8 mouse cellular contexts compared by ENCODE assay signal in the genomic region with DNA sequence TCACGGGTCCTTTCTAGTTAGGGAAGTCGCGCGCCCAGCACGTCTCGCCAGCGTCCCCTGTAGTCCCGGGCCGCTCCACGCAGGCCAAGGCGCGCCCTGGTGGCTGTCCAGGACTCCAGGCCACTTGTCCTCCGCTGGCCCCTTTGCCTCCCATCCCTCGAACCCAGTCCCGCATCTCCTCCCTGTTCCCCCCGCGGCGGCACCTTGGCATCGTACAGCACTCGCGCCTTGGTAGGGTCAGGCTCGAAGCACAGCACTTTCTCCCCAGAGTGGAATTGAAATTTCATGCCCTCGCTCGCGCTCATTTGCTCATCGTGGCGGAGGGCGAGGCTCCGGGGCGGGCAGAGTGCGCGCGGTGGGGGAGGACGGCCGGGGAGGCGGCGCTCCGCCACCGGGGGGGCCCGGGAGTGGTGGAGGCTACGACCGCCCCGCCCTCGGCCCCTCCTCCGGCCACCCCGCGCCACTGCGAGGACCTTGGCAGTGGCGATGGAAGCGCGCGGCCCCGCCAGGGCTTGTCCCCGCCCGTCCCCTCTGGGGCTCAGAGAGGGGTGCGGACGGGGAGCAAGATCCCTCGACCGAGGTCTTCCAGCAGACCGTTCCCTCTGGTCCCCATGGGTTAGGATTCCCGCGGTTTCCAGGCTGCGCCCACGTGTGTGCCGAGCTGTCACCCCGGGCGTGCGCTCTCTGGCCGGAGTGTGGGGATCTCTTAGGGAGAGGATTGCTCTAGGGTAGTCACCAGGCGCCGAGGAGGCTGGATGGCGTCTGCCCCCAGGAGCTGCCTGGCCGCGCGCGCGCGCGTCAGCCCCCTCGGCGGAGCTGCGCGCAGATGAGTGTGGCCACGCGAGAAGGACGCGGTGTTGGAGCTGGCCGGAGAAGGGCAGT. TPM values are rescaled to one million over a fixed set of nuclear protein-coding genes. Genes with fewer than 3 reads are reported as not detected.
A peak's percentile ranks its signal among the peaks of the same experiment; 100 is the strongest.
DNase-seq lines count a peak whose midpoint lies in the region; ATAC-seq and TF ChIP-seq lines count a peak whose summit lies in the region.

A gene (minus strand): TSS at position 374 of the 882 bp plus-strand sequence.

- peak; percentile 92 for ATAC-seq in forebrain, embryonic 13.5 days
- peak; percentile 90 for ATAC-seq in heart, postnatal 0 days (ENCODE audit: insufficient read depth, low read depth)
- peak; percentile 94 for ATAC-seq in liver, embryonic 15.5 days (ENCODE audit: insufficient read depth)
- ATAC-seq in neural tube, embryonic 11.5 days (ENCODE audit: insufficient read depth, low FRiP score, low TSS enrichment) = peak; percentile 89
- peak; percentile 95 for ATAC-seq in stomach, embryonic 16.5 days (ENCODE audit: insufficient read depth, low FRiP score)

- peak within 1 kb of the TSS; percentile 77 for H3K4me3 ChIP-seq in E14TG2a.4 (replicated peaks; ENCODE audit: low read length)
- H3K4me3 ChIP-seq in forebrain, embryonic 13.5 days = peak within 1 kb of the TSS; percentile 51
- H3K4me3 ChIP-seq in heart, postnatal 0 days (ENCODE audit: low read depth, low read length) = peak within 1 kb of the TSS; percentile 62
- peak within 1 kb of the TSS; percentile 63 for H3K4me3 ChIP-seq in liver, embryonic 15.5 days (replicated peaks)
- peak within 1 kb of the TSS; percentile 40 for H3K4me3 ChIP-seq in neural tube, embryonic 11.5 days (ENCODE audit: low read depth, low read length)
- peak within 1 kb of the TSS; percentile 61 for H3K4me3 ChIP-seq in stomach, embryonic 16.5 days (replicated peaks; ENCODE audit: low read length)

- peaks cover 8% of the 10 kb centered on the region for H3K36me3 ChIP-seq in E14TG2a.4 (ENCODE audit: insufficient read depth, low read length)
- H3K36me3 ChIP-seq in forebrain, embryonic 13.5 days (ENCODE audit: poor library complexity, severe bottlenecking) = no peaks in the 10 kb centered on the region; the same call in 1 of the 2 replicates
- peaks cover 5% of the 10 kb centered on the region for H3K36me3 ChIP-seq in heart, postnatal 0 days (replicated peaks; ENCODE audit: control insufficient read depth, insufficient read depth, low read length)
- H3K36me3 ChIP-seq in liver, embryonic 15.5 days (replicated peaks) = peaks cover 17% of the 10 kb centered on the region
- no peaks in the 10 kb centered on the region for H3K36me3 ChIP-seq in neural tube, embryonic 11.5 days (ENCODE audit: control insufficient read depth, insufficient read depth, low read length)
- no peaks in the 10 kb centered on the region for H3K36me3 ChIP-seq in stomach, embryonic 16.5 days (ENCODE audit: control insufficient read depth, insufficient read depth, low read length)

- WGBS in forebrain, embryonic 13.5 days = 17% methylated on average over 66 of the region's 88 CpGs
- WGBS in heart, postnatal 0 days = 17% methylated on average over 62 of the region's 88 CpGs
- 23% methylated on average over 88 of the region's 88 CpGs for WGBS in liver, embryonic 15.5 days (ENCODE audit: insufficient replicate concordance)
- 11% methylated on average over 35 of the region's 88 CpGs for WGBS in neural tube, embryonic 11.5 days
- 20% methylated on average over 71 of the region's 88 CpGs for WGBS in stomach, embryonic 16.5 days

- H3K27me3 ChIP-seq in E14TG2a.4 (ENCODE audit: insufficient read depth, low read length) = peaks cover 11% of the 10 kb centered on the region; the same call in 1 of the 2 replicates
- H3K27me3 ChIP-seq in forebrain, embryonic 13.5 days = no peaks in the 10 kb centered on the region
- no peaks in the 10 kb centered on the region for H3K27me3 ChIP-seq in heart, postnatal 0 days (ENCODE audit: control insufficient read depth, insufficient read depth, low read length)
- no peaks in the 10 kb centered on the region for H3K27me3 ChIP-seq in liver, embryonic 15.5 days
- no peaks in the 10 kb centered on the region for H3K27me3 ChIP-seq in neural tube, embryonic 11.5 days (ENCODE audit: control insufficient read depth, insufficient read depth, low read length)
- H3K27me3 ChIP-seq in stomach, embryonic 16.5 days (ENCODE audit: control insufficient read depth, insufficient read depth, low read length) = no peaks in the 10 kb centered on the region

- peak within 1 kb of the TSS; percentile 67 for H3K9ac ChIP-seq in forebrain, embryonic 13.5 days
- peak within 1 kb of the TSS; percentile 59 for H3K9ac ChIP-seq in heart, postnatal 0 days (replicated peaks; ENCODE audit: low read depth, low read length)
- H3K9ac ChIP-seq in liver, embryonic 15.5 days = peak within 1 kb of the TSS; percentile 59
- H3K9ac ChIP-seq in neural tube, embryonic 11.5 days (ENCODE audit: low read length) = peak within 1 kb of the TSS; percentile 58
- peak within 1 kb of the TSS; percentile 79 for H3K9ac ChIP-seq in stomach, embryonic 16.5 days (ENCODE audit: low read length)

- peak within 1 kb of the TSS; percentile 71 for H3K4me2 ChIP-seq in forebrain, embryonic 13.5 days
- peak within 1 kb of the TSS; percentile 91 for H3K4me2 ChIP-seq in heart, postnatal 0 days (ENCODE audit: low read depth, low read length)
- peak within 1 kb of the TSS; percentile 81 for H3K4me2 ChIP-seq in liver, embryonic 15.5 days
- H3K4me2 ChIP-seq in neural tube, embryonic 11.5 days (ENCODE audit: low read depth) = peak within 1 kb of the TSS; percentile 49
- peak within 1 kb of the TSS; percentile 68 for H3K4me2 ChIP-seq in stomach, embryonic 16.5 days (ENCODE audit: low read depth, low read length)

- TF ChIP-seq EP300 in heart, postnatal 0 days (IDR thresholded peaks at IDR 0.05; ENCODE audit: low read depth) = no peak

- peak within 1 kb of the TSS; percentile 80 for H3K27ac ChIP-seq in forebrain, embryonic 13.5 days
- peak within 1 kb of the TSS; percentile 96 for H3K27ac ChIP-seq in heart, postnatal 0 days (ENCODE audit: low read depth)
- peak within 1 kb of the TSS; percentile 94 for H3K27ac ChIP-seq in liver, embryonic 15.5 days (replicated peaks)
- peak within 1 kb of the TSS; percentile 78 for H3K27ac ChIP-seq in neural tube, embryonic 11.5 days (ENCODE audit: low read depth, low read length)
- H3K27ac ChIP-seq in stomach, embryonic 16.5 days (ENCODE audit: low read length) = peak within 1 kb of the TSS; percentile 97

- 0 out of 2 replicates have a peak, but pooled peaks cover 2% of the 10 kb centered on the region for H3K4me1 ChIP-seq in E14TG2a.4 (replicated peaks; ENCODE audit: low read depth, low read length)
- H3K4me1 ChIP-seq in forebrain, embryonic 13.5 days = no peaks in the 10 kb centered on the region
- H3K4me1 ChIP-seq in heart, postnatal 0 days (ENCODE audit: control insufficient read depth, insufficient read depth) = no peaks in the 10 kb centered on the region
- H3K4me1 ChIP-seq in liver, embryonic 15.5 days (replicated peaks) = no peaks in the 10 kb centered on the region; the same call in 1 of the 2 replicates
- H3K4me1 ChIP-seq in neural tube, embryonic 11.5 days (ENCODE audit: control insufficient read depth, insufficient read depth, low read length) = no peaks in the 10 kb centered on the region
- H3K4me1 ChIP-seq in stomach, embryonic 16.5 days (ENCODE audit: control insufficient read depth, insufficient read depth, low read length) = 0 out of 2 replicates have a peak, but pooled peaks cover 3% of the 10 kb centered on the region

- no peak for TF ChIP-seq CTCF in E14TG2a.4 (conservative IDR thresholded peaks at IDR 0.05; ENCODE audit: low read length)
- TF ChIP-seq CTCF in heart, postnatal 0 days (IDR thresholded peaks at IDR 0.05; ENCODE audit: low read depth) = peak; percentile 34

- no peaks in the 10 kb centered on the region for H3K9me3 ChIP-seq in E14TG2a.4 (ENCODE audit: low read length)
- H3K9me3 ChIP-seq in forebrain, embryonic 13.5 days (replicated peaks) = no peaks in the 10 kb centered on the region
- no peaks in the 10 kb centered on the region for H3K9me3 ChIP-seq in heart, postnatal 0 days (replicated peaks; ENCODE audit: control insufficient read depth, low read length)
- H3K9me3 ChIP-seq in liver, embryonic 15.5 days (replicated peaks) = no peaks in the 10 kb centered on the region
- H3K9me3 ChIP-seq in neural tube, embryonic 11.5 days (ENCODE audit: control insufficient read depth, low read length) = no peaks in the 10 kb centered on the region
- no peaks in the 10 kb centered on the region for H3K9me3 ChIP-seq in stomach, embryonic 16.5 days (replicated peaks; ENCODE audit: control insufficient read depth, low read length)

- peak; percentile 68 for DNase-seq in c-Kit-positive CD71-positive TER-119-positive erythroid progenitor cells, embryonic 14.5 days (ENCODE audit: low spot score)
- peak; percentile 72 for DNase-seq in heart, postnatal 0 days (ENCODE audit: low spot score)
- DNase-seq in kidney, postnatal 4 days = peak; percentile 86 to 92
- peak; percentile 84 for DNase-seq in neural tube, embryonic 11.5 days (ENCODE audit: low spot score)

RNA-seq across cellular contexts. Expression of the gene that starts here (rescaled TPM):
- 23.8 and 25.4 TPM in 2 replicates for polyA plus RNA-seq in forebrain, embryonic 13.5 days (2015; fragmentation: Nextera tagmentation; extraction: Ambion mirVana)
- 48.5 and 53.4 TPM in 2 replicates for total RNA-seq in heart, postnatal 0 days (2014; rRNA removed; ENCODE audit: low replicate concordance)
- 31.7 and 35.5 TPM in 2 replicates for polyA plus RNA-seq in heart, postnatal 0 days (2015; fragmentation: Nextera tagmentation; extraction: Ambion mirVana)
- polyA plus RNA-seq in liver, embryonic 15.5 days (2015; fragmentation: Nextera tagmentation; extraction: Ambion mirVana) = 15.3 and 15.4 TPM in 2 replicates
- polyA plus RNA-seq in neural tube, embryonic 11.5 days (2014; fragmentation: Nextera tagmentation; extraction: Ambion mirVana) = 34.9 and 36.3 TPM in 2 replicates
- 38.2 and 42.1 TPM in 2 replicates for polyA plus RNA-seq in stomach, embryonic 16.5 days (2015; fragmentation: Nextera tagmentation; extraction: Ambion mirVana)

Comparison
In these comparisons a context has a peak if more than half of its experiments do, and no peak if none do; other contexts are left out.
1. Peak in every context shown above with its lines: DNase-seq, ATAC-seq, H3K4me3 ChIP-seq and H3K27ac ChIP-seq.